Mouse (Mus musculus) hindbrain, embryonic 10.5 days (tissue): ENCODE results near the gene Anks1. TPM values are rescaled to one million over a fixed set of nuclear protein-coding genes. Genes with fewer than 3 reads are reported as not detected.

Experiments
- DNase-seq: peaks from one replicate; pipeline ENCODE4 v3.0.0-alpha.2; 2017; ENCODE audit warnings: low spot score
- H3K27ac ChIP-seq: fragments of 300-500 bp; sonication (generic); 2 replicates; pipeline ENCODE4 v1.5.1; 2016; ENCODE audit warnings: mild to moderate bottlenecking, moderate library complexity
- H3K27me3 ChIP-seq: fragments of 300-500 bp; sonication (generic); 2 replicates; pipeline ENCODE4 v1.6.1; 2016; ENCODE audit warnings: mild to moderate bottlenecking; ENCODE audit not compliant: poor library complexity, insufficient read depth, severe bottlenecking
- H3K36me3 ChIP-seq: fragments of 300-500 bp; sonication (generic); 2 replicates; pipeline ENCODE4 v1.6.1; 2016; ENCODE audit warnings: mild to moderate bottlenecking, moderate library complexity
- H3K4me1 ChIP-seq: fragments of 300-500 bp; sonication (generic); replicated peaks from 2 replicates; pipeline ENCODE4 v1.6.1; 2016; ENCODE audit warnings: mild to moderate bottlenecking
- H3K4me3 ChIP-seq: fragments of 300-500 bp; sonication (generic); 2 replicates; pipeline ENCODE4 v1.5.1; 2016; ENCODE audit warnings: mild to moderate bottlenecking, moderate library complexity
- H3K9me3 ChIP-seq: fragments of 300-500 bp; sonication (generic); 2 replicates; pipeline ENCODE4 v1.6.1; 2016; ENCODE audit warnings: mild to moderate bottlenecking, moderate library complexity
- WGBS: fragments of 180-500 bp; shearing (Covaris S2); methylation state at CpG from one replicate; pipeline ENCODE4 v1.1.7; 2016; 5-methylcytosine and 5-hydroxymethylcytosine counted together
- polyA plus RNA-seq: library from polyadenylated mRNA; unstranded; fragments of >200 nt; fragmentation: Nextera tagmentation; extraction: Ambion mirVana; gene quantifications from 2 replicates; pipeline ENCODE4 v1.2.1, GENCODE M21; 2016

The Anks1 gene
- polyA plus RNA-seq, 1 experiment from 2014 or later, result 62.0 TPM

- 78% methylated on average over 6 of the region's 6 CpGs for WGBS
- no peak for DNase-seq
- Histone ChIP-seq H3K4me1 (peaks cover 30% of the 10 kb centered on the region), H3K27ac (0 out of 2 replicates have a peak overlapping the region, but pooled peaks have one; percentile 50), H3K9me3 (no peaks in the 10 kb centered on the region), H3K36me3 (peaks cover 30% of the 10 kb centered on the region), H3K4me3 (no peak overlapping the region), H3K27me3 (no peaks in the 10 kb centered on the region)
These were observed 154.1 kb downstream of the Anks1 start for GRCm38 (mm10) chr17:28063163-28063562.

DNA sequence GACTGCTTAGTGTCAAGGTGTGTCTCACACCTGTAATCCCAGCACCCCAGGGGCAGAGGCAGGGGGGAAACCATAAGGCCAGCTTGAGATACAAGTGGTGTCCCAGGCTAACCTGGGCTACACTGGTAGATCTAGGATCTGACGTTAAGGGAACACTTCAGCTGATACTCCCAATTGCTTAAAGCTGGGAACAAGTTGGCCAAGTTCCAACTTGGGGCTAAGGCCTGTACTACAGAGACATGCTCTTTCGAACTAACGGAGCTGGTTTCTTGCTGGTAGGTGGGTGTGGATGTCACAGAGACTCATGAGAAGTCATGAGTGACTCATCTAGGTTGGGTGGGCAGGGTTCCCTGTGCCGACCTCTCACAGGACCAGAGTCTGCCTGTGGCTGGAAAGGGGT lies 158.2 kb downstream of the Anks1 start:
- no peak for DNase-seq
- Histone ChIP-seq H3K9me3 (no peaks in the 10 kb centered on the region), H3K4me3 (no peak overlapping the region), H3K27me3 (no peaks in the 10 kb centered on the region), H3K36me3 (no peaks in the 10 kb centered on the region), H3K27ac (no peak overlapping the region), H3K4me1 (peaks cover 17% of the 10 kb centered on the region)
- WGBS, result 92% methylated on average over 4 of the region's 4 CpGs

- Histone ChIP-seq H3K27ac (no peak overlapping the region), H3K36me3 (no peaks in the 10 kb centered on the region), H3K4me1 (peaks cover 11% of the 10 kb centered on the region), H3K27me3 (no peaks in the 10 kb centered on the region), H3K4me3 (no peak overlapping the region), H3K9me3 (0 out of 2 replicates have a peak, but pooled peaks cover 3% of the 10 kb centered on the region)
- DNase-seq, result no peak
- WGBS, result 31% methylated on average over 12 of the region's 12 CpGs
These were observed 160.3 kb downstream of the Anks1 start for GRCm38 (mm10) chr17:28069446-28069845.

DNA sequence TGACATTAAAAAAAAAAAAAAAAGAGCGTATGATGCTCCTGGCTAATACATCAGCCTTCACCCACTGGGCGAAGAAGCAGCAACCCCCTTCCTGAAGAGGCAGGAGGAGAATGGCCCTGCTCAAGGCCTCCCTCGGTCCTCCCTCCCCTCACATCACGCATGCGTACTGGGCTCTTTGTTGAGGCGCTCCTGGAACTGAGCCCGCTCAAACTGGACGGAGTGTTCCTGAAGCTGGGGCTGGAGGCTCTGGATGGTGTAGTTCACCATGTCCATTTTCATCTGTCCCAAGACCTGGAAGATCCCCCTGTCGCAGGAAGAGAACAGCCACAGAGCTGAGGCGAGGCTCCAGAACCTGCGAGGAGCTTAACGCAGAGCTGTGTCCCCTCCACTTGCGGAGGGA lies 161.2 kb downstream of the Anks1 start:
- WGBS, result 87% methylated on average over 13 of the region's 13 CpGs
- H3K27ac ChIP-seq, result no peak overlapping the region

DNA sequence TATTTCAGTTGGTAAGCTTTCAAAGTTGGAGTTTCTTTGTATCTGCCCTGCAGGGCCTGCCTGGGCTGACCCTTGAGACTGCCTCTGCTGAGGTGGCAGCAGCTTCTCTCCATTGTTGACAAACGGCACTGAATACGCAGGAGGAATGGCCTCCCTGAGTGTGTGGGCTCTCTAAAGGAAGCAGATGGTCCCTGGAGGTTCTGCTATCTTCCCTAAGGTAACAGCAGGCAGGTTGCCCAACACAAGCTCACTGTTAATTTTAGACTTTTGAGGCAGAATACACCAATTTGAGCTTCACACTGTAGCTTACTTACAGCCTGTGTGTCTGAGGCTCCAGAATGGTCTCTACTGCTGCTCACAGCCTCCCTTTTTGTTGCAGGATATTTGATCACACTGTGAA lies 163.6 kb downstream of the Anks1 start:
- H3K27ac ChIP-seq, result no peak overlapping the region
- H3K36me3 ChIP-seq, result no peaks in the 10 kb centered on the region
- WGBS, result 78% methylated on average over 2 of the region's 2 CpGs
- H3K4me3 ChIP-seq, result no peak overlapping the region
- peaks cover 6% of the 10 kb centered on the region; the same call in 1 of the 2 replicates for H3K4me1 ChIP-seq
- 0 out of 2 replicates have a peak, but pooled peaks cover 3% of the 10 kb centered on the region for H3K9me3 ChIP-seq
- no peak for DNase-seq
- no peaks in the 10 kb centered on the region for H3K27me3 ChIP-seq

More for the DNA sequence above, 161.2 kb downstream of the Anks1 start:
- H3K4me1 ChIP-seq, result peaks cover 11% of the 10 kb centered on the region
- no peaks in the 10 kb centered on the region for H3K36me3 ChIP-seq
- H3K27me3 ChIP-seq, result no peaks in the 10 kb centered on the region
- no peak for DNase-seq
- no peak overlapping the region for H3K4me3 ChIP-seq
- 0 out of 2 replicates have a peak, but pooled peaks cover 3% of the 10 kb centered on the region for H3K9me3 ChIP-seq

DNA sequence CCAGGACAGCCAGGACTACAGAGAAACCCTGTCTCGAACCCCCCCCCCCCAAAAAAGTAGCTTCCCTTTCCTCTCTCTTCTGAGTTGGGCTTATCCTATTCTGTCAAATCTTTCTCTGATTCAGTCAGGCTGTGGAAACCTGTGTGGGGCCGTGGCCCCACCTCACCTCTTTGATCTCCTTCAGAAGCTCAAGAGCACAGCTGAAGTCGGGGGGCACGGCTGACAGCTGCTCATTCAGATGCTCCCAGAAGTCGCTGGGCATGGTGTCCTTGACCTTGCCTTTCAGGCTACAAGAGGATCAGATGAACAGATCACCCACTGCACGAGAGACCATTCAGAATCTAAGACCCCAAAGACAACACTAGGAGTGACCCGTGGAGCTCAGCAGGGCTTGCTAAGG lies 165.4 kb downstream of the Anks1 start:
- H3K9me3 ChIP-seq, result 0 out of 2 replicates have a peak, but pooled peaks cover 3% of the 10 kb centered on the region
- no peak for DNase-seq
- H3K36me3 ChIP-seq, result no peaks in the 10 kb centered on the region
- H3K27ac ChIP-seq, result no peak overlapping the region
- 77% methylated on average over 7 of the region's 7 CpGs for WGBS
- no peak overlapping the region for H3K4me3 ChIP-seq
- peaks cover 3% of the 10 kb centered on the region; the same call in 1 of the 2 replicates for H3K4me1 ChIP-seq
- H3K27me3 ChIP-seq, result 0 out of 2 replicates have a peak, but pooled peaks cover 3% of the 10 kb centered on the region

- 87% methylated on average over 9 of the region's 9 CpGs for WGBS
- Histone ChIP-seq H3K27ac (no peak overlapping the region), H3K4me1 (peaks cover 17% of the 10 kb centered on the region), H3K9me3 (0 out of 2 replicates have a peak, but pooled peaks cover 3% of the 10 kb centered on the region), H3K27me3 (peaks cover 20% of the 10 kb centered on the region), H3K36me3 (no peaks in the 10 kb centered on the region), H3K4me3 (no peak overlapping the region)
- DNase-seq, result no peak
These were observed 168.9 kb downstream of the Anks1 start for GRCm38 (mm10) chr17:28078028-28078427.

- peak; percentile 88 for DNase-seq
- peak overlapping the region; percentile 76 for H3K4me3 ChIP-seq
- 2% methylated on average over 25 of the region's 25 CpGs for WGBS
- H3K9me3 ChIP-seq, result no peaks in the 10 kb centered on the region
- no peaks in the 10 kb centered on the region for H3K36me3 ChIP-seq
- peaks cover 23% of the 10 kb centered on the region for H3K4me1 ChIP-seq
- peak overlapping the region; percentile 78 for H3K27ac ChIP-seq
- peaks cover 35% of the 10 kb centered on the region for H3K27me3 ChIP-seq
These were observed 170.5 kb downstream of the Anks1 start for GRCm38 (mm10) chr17:28079618-28080017.

GRCm38 (mm10) chr17:28080045-28080816 lies 171.1 kb downstream of the Anks1 start, which contains the start of gene Tcp11:
Gene Tcp11 (minus strand): TSS chr17:28080639.
- DNase-seq, result peak; percentile 87
- H3K4me3 ChIP-seq, result peak within 1 kb of the TSS; percentile 76
- H3K27me3 ChIP-seq, result peaks cover 35% of the 10 kb centered on the region
- no peaks in the 10 kb centered on the region for H3K9me3 ChIP-seq
- peak within 1 kb of the TSS; percentile 78 for H3K27ac ChIP-seq
- H3K4me1 ChIP-seq, result peaks cover 29% of the 10 kb centered on the region
- WGBS, result 2% methylated on average over 57 of the region's 57 CpGs
- no peaks in the 10 kb centered on the region for H3K36me3 ChIP-seq

GRCm38 (mm10) chr17:28080817-28081165 lies 171.7 kb downstream of the Anks1 start:
- no peak for DNase-seq
- Histone ChIP-seq H3K27ac (peak overlapping the region; percentile 78), H3K4me1 (peaks cover 35% of the 10 kb centered on the region), H3K27me3 (peaks cover 35% of the 10 kb centered on the region), H3K9me3 (no peaks in the 10 kb centered on the region), H3K36me3 (no peaks in the 10 kb centered on the region), H3K4me3 (peak overlapping the region; percentile 76)
- WGBS, result 13% methylated on average over 9 of the region's 9 CpGs

DNA sequence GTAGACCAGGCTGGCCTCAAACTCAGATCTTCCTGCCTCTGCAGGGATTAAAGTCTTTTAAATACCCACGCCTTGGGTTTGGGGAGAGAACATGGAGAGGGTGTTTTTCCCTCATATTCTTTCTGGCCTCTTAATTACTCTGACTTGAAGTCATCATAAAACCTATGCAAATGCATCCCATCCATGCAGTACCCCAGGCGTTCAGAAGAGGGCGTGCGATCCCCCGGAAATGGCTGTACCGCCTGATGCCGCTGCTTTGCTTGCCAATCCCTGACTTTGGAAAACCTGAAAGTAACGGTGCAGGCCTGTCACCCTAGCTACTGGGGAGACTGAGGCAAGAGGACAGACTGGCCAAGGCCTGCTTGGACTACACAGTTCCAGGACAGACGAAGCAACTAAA lies 172.3 kb downstream of the Anks1 start:
- Histone ChIP-seq H3K27ac (no peak overlapping the region), H3K4me3 (no peak overlapping the region), H3K4me1 (peaks cover 41% of the 10 kb centered on the region), H3K36me3 (no peaks in the 10 kb centered on the region), H3K27me3 (peaks cover 35% of the 10 kb centered on the region), H3K9me3 (no peaks in the 10 kb centered on the region)
- DNase-seq, result peak; percentile 65
- WGBS, result 47% methylated on average over 9 of the region's 9 CpGs

DNA sequence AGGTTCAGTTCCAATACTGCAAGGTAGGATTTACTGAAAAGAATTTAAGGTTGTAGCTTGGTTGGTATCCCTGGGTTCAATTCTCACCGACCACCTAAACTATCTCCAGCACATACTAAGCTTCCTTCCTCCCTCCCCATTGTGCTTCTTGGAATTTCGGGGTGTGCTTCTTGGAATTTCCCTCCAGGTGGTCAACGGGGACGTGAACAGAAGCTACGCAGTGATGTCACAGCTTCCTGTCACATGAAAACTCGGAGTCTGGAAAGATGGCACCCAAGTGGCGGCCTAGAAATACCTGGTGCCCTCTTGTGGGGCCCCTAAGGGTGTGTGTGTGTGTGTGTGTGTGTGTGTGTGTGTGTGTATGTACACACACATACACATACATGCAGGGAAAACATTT lies 172.8 kb downstream of the Anks1 start:
- Histone ChIP-seq H3K4me1 (peaks cover 46% of the 10 kb centered on the region), H3K4me3 (no peak overlapping the region), H3K36me3 (no peaks in the 10 kb centered on the region), H3K9me3 (no peaks in the 10 kb centered on the region), H3K27me3 (peaks cover 35% of the 10 kb centered on the region), H3K27ac (no peak overlapping the region)
- DNase-seq, result no peak
- 89% methylated on average over 7 of the region's 7 CpGs for WGBS

GRCm38 (mm10) chr17:28082863-28083262 lies 173.8 kb downstream of the Anks1 start:
- Histone ChIP-seq H3K27me3 (peaks cover 34% of the 10 kb centered on the region), H3K36me3 (no peaks in the 10 kb centered on the region), H3K9me3 (no peaks in the 10 kb centered on the region), H3K4me1 (peaks cover 54% of the 10 kb centered on the region), H3K27ac (no peak overlapping the region), H3K4me3 (no peak overlapping the region)
- no peak for DNase-seq
- 76% methylated on average over 13 of the region's 13 CpGs for WGBS
